Mouse (Mus musculus): Measurements from ENCODE around the gene Sephs1.
A peak's percentile ranks its signal among the peaks of the same experiment; 100 is the strongest.
"Not testable (repeated sequence)": the region's sequence is repeated elsewhere in the genome, so short reads cannot be mapped to it uniquely, and the experiment has no call there.

Sephs1 gene

GRCm38 (mm10) chr2:4907916-4908315 is 26.6 kb downstream of the Sephs1 start:
- DNase-seq (ENCODE audit: low spot score in 2 of 2) = no peak

- no peak for DNase-seq (ENCODE audit: low spot score in 2 of 2)
Measured at GRCm38 (mm10) chr2:4908771-4909315, 27.5 kb downstream of the Sephs1 start.

- no peak for DNase-seq (ENCODE audit: low spot score in 2 of 2)
Measured at GRCm38 (mm10) chr2:4909909-4910308, 28.5 kb downstream of the Sephs1 start.

GRCm38 (mm10) chr2:4910521-4910920 is 29.2 kb downstream of the Sephs1 start:
- DNase-seq (ENCODE audit: low spot score in 2 of 2) = no peak

GRCm38 (mm10) chr2:4913949-4914348 is 32.6 kb downstream of the Sephs1 start:
- DNase-seq (ENCODE audit: low spot score in 2 of 2) = no peak

GRCm38 (mm10) chr2:4916037-4916436 is 34.7 kb downstream of the Sephs1 start:
- DNase-seq (ENCODE audit: low spot score in 2 of 2) = no peak

- peak; percentile 56 to 63 for DNase-seq (ENCODE audit: low spot score in 2 of 2)
Measured at GRCm38 (mm10) chr2:4917326-4918021, 36.1 kb downstream of the Sephs1 start.

- DNase-seq (ENCODE audit: low spot score in 2 of 2) = peak; percentile 84 to 85
Measured at GRCm38 (mm10) chr2:4918860-4919739, 37.7 kb downstream of the Sephs1 start, which contains the start of gene Phyh. TSS of gene Phyh (plus strand) at chr2:4919019.

GRCm38 (mm10) chr2:4921019-4921418 is 39.7 kb downstream of the Sephs1 start:
- DNase-seq (ENCODE audit: low spot score in 2 of 2) = no peak

GRCm38 (mm10) chr2:4922476-4923164 is 41.3 kb downstream of the Sephs1 start:
- DNase-seq (ENCODE audit: low spot score in 2 of 2) = no peak

- no peak for DNase-seq (ENCODE audit: low spot score in 2 of 2)
Measured at GRCm38 (mm10) chr2:4927391-4927790, 46.0 kb downstream of the Sephs1 start.

GRCm38 (mm10) chr2:4929230-4929629 is 47.9 kb downstream of the Sephs1 start:
- DNase-seq (ENCODE audit: low spot score in 2 of 2) = no peak

- no peak for DNase-seq (ENCODE audit: low spot score in 2 of 2)
Measured at GRCm38 (mm10) chr2:4934516-4934915, 53.2 kb downstream of the Sephs1 start.

GRCm38 (mm10) chr2:4937931-4938330 is 56.6 kb downstream of the Sephs1 start:
- DNase-seq (ENCODE audit: low spot score in 2 of 2) = no peak

GRCm38 (mm10) chr2:4940861-4941260 is 59.5 kb downstream of the Sephs1 start:
- DNase-seq (ENCODE audit: low spot score in 2 of 2) = no peak

- not testable (repeated sequence) for DNase-seq (ENCODE audit: low spot score in 2 of 2)
Measured at GRCm38 (mm10) chr2:4949691-4950090, 68.3 kb downstream of the Sephs1 start.

GRCm38 (mm10) chr2:4950986-4951385 is 69.6 kb downstream of the Sephs1 start:
- no peak for DNase-seq (ENCODE audit: low spot score in 2 of 2)

GRCm38 (mm10) chr2:4954216-4954760 is 72.9 kb downstream of the Sephs1 start:
- DNase-seq (ENCODE audit: low spot score in 2 of 2) = no peak

GRCm38 (mm10) chr2:4958039-4958438 is 76.7 kb downstream of the Sephs1 start:
- no peak for DNase-seq (ENCODE audit: low spot score in 2 of 2)

Measured in frontal cortex, postnatal 36 days (tissue).